ENCODE assay signal across 8 mouse cellular contexts in the genomic region with DNA sequence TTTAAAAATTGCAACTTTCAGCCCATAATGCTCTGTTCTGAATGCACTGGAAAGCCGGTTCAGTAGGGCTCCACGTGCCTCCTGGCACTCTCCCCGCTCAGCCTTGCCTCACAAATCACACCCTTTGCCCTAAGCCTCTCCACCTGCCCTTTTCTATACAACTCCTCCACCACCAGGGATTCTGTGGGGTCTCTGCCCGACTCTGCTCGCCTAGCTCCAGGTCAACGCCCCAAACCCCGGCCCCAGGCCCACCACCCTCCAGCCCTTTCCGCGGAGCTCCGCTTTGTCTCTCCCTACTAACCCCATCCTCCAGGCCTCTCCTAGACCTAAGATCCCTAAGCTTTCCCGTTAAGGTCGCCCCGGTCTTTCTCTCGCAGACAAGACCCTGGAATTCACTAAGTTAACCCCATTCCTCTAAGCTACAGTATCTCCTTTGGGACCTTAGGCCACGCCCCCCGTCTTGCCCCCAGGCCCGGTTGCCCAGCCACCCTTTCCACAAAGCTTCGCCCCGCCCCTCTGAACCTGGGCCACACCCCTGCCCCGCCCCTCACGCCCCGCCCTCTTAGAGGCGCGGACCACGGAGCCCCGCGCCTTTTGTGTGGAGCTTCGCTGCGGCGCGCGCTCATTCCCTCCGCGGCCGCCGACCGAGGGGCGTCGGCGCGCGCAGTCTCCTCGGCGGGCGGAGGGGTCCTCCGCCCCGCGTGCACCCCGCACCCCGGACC. TPM values are rescaled to one million over a fixed set of nuclear protein-coding genes. Genes with fewer than 3 reads are reported as not detected.
A peak's percentile ranks its signal among the peaks of the same experiment; 100 is the strongest.
DNase-seq lines count a peak whose midpoint lies in the region; ATAC-seq and TF ChIP-seq lines count a peak whose summit lies in the region.

A gene (plus strand): TSS at position 601 of the 722 bp plus-strand sequence.

- under 1% methylated on average over 49 of the region's 50 CpGs for WGBS in forebrain, embryonic 12.5 days
- 3% methylated on average over 43 of the region's 50 CpGs for WGBS in heart, embryonic 16.5 days
- 3% methylated on average over 49 of the region's 50 CpGs for WGBS in liver, embryonic 14.5 days (ENCODE audit: insufficient replicate concordance)
- WGBS in neural tube, embryonic 12.5 days, result 1% methylated on average over 49 of the region's 50 CpGs

- peak within 1 kb of the TSS; percentile 93 for H3K27ac ChIP-seq in forebrain, embryonic 12.5 days
- H3K27ac ChIP-seq in heart, embryonic 16.5 days (ENCODE audit: low read length), result peak within 1 kb of the TSS; percentile 83
- no peak within 1 kb of the TSS for H3K27ac ChIP-seq in liver, embryonic 14.5 days
- H3K27ac ChIP-seq in neural tube, embryonic 12.5 days, result peak within 1 kb of the TSS; percentile 89
- peak within 1 kb of the TSS; percentile 75 for H3K27ac ChIP-seq in testis, adult 2 months (ENCODE audit: control insufficient read depth, insufficient read depth, low read depth, low read length)

- no peak for TF ChIP-seq CTCF in liver, embryonic 14.5 days (IDR thresholded peaks at IDR 0.05; ENCODE audit: low read depth)
- TF ChIP-seq CTCF in testis, adult 2 months (IDR thresholded peaks at IDR 0.05; ENCODE audit: control insufficient read depth, insufficient read depth, insufficient replicate concordance, low read depth, low read length), result no peak

- H3K4me3 ChIP-seq in forebrain, embryonic 12.5 days (replicated peaks), result peak within 1 kb of the TSS; percentile 96
- peak within 1 kb of the TSS; percentile 82 for H3K4me3 ChIP-seq in heart, embryonic 16.5 days (ENCODE audit: low read length)
- peak within 1 kb of the TSS; percentile 54 to 75 for H3K4me3 ChIP-seq in liver, embryonic 14.5 days (ENCODE audit: insufficient read depth in 1 of 2, low read depth in 2 of 2, low read length in 2 of 2)
- peak within 1 kb of the TSS; percentile 96 for H3K4me3 ChIP-seq in neural tube, embryonic 12.5 days
- peak within 1 kb of the TSS; percentile 95 for H3K4me3 ChIP-seq in testis, adult 2 months (ENCODE audit: control insufficient read depth, low read depth, low read length)

- DNase-seq in CD8-positive naive resting alpha-beta T cell, adult 2 months (ENCODE audit: low read depth in 2 of 2, low spot score in 2 of 2), result peak; percentile 41 to 54
- peak; percentile 41 for DNase-seq in c-Kit-positive CD71-positive TER-119-positive erythroid progenitor cells, embryonic 14.5 days (ENCODE audit: low spot score)
- peak; percentile 93 to 95 for DNase-seq in kidney, postnatal 25 days
- peak; percentile 23 to 36 (median 28) for DNase-seq in liver, embryonic 14.5 days (ENCODE audit: low read depth in 3 of 3, low spot score in 3 of 3)

- no peak for TF ChIP-seq EP300 in liver, embryonic 14.5 days (IDR thresholded peaks at IDR 0.05; ENCODE audit: low read depth)

- peak; percentile 71 for TF ChIP-seq POLR2A in testis, adult 2 months (IDR thresholded peaks at IDR 0.05; ENCODE audit: control insufficient read depth, low read depth, low read length)

- peaks cover 48% of the 10 kb centered on the region for H3K4me1 ChIP-seq in forebrain, embryonic 12.5 days
- H3K4me1 ChIP-seq in heart, embryonic 16.5 days (ENCODE audit: control insufficient read depth, insufficient read depth, low read length), result peaks cover 38% of the 10 kb centered on the region
- no peaks in the 10 kb centered on the region for H3K4me1 ChIP-seq in liver, embryonic 14.5 days (replicated peaks; ENCODE audit: control insufficient read depth in 2 of 2, insufficient read depth in 2 of 2, low read length in 1 of 2)
- H3K4me1 ChIP-seq in neural tube, embryonic 12.5 days, result peaks cover 33% of the 10 kb centered on the region
- peaks cover 8% of the 10 kb centered on the region for H3K4me1 ChIP-seq in testis, adult 2 months (ENCODE audit: control insufficient read depth, insufficient read depth, low read length)

- no peaks in the 10 kb centered on the region for H3K9me3 ChIP-seq in forebrain, embryonic 12.5 days
- H3K9me3 ChIP-seq in heart, embryonic 16.5 days (replicated peaks; ENCODE audit: control insufficient read depth, low read length), result no peaks in the 10 kb centered on the region
- no peaks in the 10 kb centered on the region for H3K9me3 ChIP-seq in liver, embryonic 14.5 days (ENCODE audit: control insufficient read depth, low read length)
- H3K9me3 ChIP-seq in neural tube, embryonic 12.5 days, result no peaks in the 10 kb centered on the region

- H3K27me3 ChIP-seq in forebrain, embryonic 12.5 days, result no peaks in the 10 kb centered on the region
- H3K27me3 ChIP-seq in heart, embryonic 16.5 days (ENCODE audit: control insufficient read depth, insufficient read depth, low read length), result peaks cover 2% of the 10 kb centered on the region; the same call in 1 of the 2 replicates
- peaks cover 39% of the 10 kb centered on the region for H3K27me3 ChIP-seq in liver, embryonic 14.5 days (ENCODE audit: control insufficient read depth, insufficient read depth, low read length)
- H3K27me3 ChIP-seq in neural tube, embryonic 12.5 days (replicated peaks), result no peaks in the 10 kb centered on the region
- no peaks in the 10 kb centered on the region for H3K27me3 ChIP-seq in testis, adult 2 months (ENCODE audit: control insufficient read depth, insufficient read depth, low read length)

- H3K36me3 ChIP-seq in forebrain, embryonic 12.5 days (replicated peaks), result no peaks in the 10 kb centered on the region
- no peaks in the 10 kb centered on the region for H3K36me3 ChIP-seq in heart, embryonic 16.5 days (ENCODE audit: control insufficient read depth, insufficient read depth)
- H3K36me3 ChIP-seq in liver, embryonic 14.5 days (replicated peaks; ENCODE audit: control insufficient read depth, insufficient read depth, low read depth), result no peaks in the 10 kb centered on the region
- no peaks in the 10 kb centered on the region for H3K36me3 ChIP-seq in neural tube, embryonic 12.5 days
- no peaks in the 10 kb centered on the region for H3K36me3 ChIP-seq in testis, adult 2 months (ENCODE audit: control insufficient read depth, insufficient read depth, low read length)

- H3K9ac ChIP-seq in forebrain, embryonic 12.5 days, result peak within 1 kb of the TSS; percentile 97
- peak within 1 kb of the TSS; percentile 90 for H3K9ac ChIP-seq in heart, embryonic 16.5 days (ENCODE audit: low read length)
- no peak within 1 kb of the TSS for H3K9ac ChIP-seq in liver, embryonic 14.5 days (replicated peaks)
- peak within 1 kb of the TSS; percentile 99 for H3K9ac ChIP-seq in neural tube, embryonic 12.5 days

- ATAC-seq in forebrain, embryonic 12.5 days (ENCODE audit: low FRiP score), result peak; percentile 93
- peak; percentile 93 for ATAC-seq in heart, embryonic 16.5 days (replicated peaks; ENCODE audit: extremely low read depth, insufficient read depth, low FRiP score)
- peak; percentile 81; the same call in 1 of the 2 replicates for ATAC-seq in liver, embryonic 14.5 days (ENCODE audit: insufficient read depth)
- peak; percentile 86 for ATAC-seq in neural tube, embryonic 12.5 days (ENCODE audit: low FRiP score, low read depth)

- peak within 1 kb of the TSS; percentile 70 for H3K4me2 ChIP-seq in forebrain, embryonic 12.5 days
- peak within 1 kb of the TSS; percentile 87 for H3K4me2 ChIP-seq in heart, embryonic 16.5 days (ENCODE audit: low read depth, low read length)
- H3K4me2 ChIP-seq in liver, embryonic 14.5 days (ENCODE audit: low read depth), result peak within 1 kb of the TSS; percentile 59
- peak within 1 kb of the TSS; percentile 69 for H3K4me2 ChIP-seq in neural tube, embryonic 12.5 days (replicated peaks)

RNA-seq across cellular contexts. Expression of the gene that starts here (rescaled TPM):
- polyA plus RNA-seq in forebrain, embryonic 12.5 days (2016; fragmentation: Nextera tagmentation; extraction: Ambion mirVana), result 121 and 124 TPM in 2 replicates
- polyA plus RNA-seq in heart, embryonic 16.5 days (2015; fragmentation: Nextera tagmentation; extraction: Ambion mirVana), result 25.8 and 31.0 TPM in 2 replicates
- 10.3 and 15.9 TPM in 2 replicates for polyA plus RNA-seq in liver, embryonic 14.5 days (2012; rRNA removed)
- polyA plus RNA-seq in liver, embryonic 14.5 days (2014; fragmentation: Nextera tagmentation; extraction: Ambion mirVana), result 7.0 and 7.1 TPM in 2 replicates
- polyA plus RNA-seq in neural tube, embryonic 12.5 days (2016; fragmentation: Nextera tagmentation; extraction: Ambion mirVana), result 151 and 156 TPM in 2 replicates
- polyA plus RNA-seq in testis, adult 2 months (2012; rRNA removed), result 31.3 and 36.4 TPM in 2 replicates

Comparison
In these comparisons a context has a peak if more than half of its experiments do, and no peak if none do; other contexts are left out.
1. DNase-seq: peak in every context shown above with its lines; median percentile 94 in kidney, postnatal 25 days; 48 in CD8-positive naive resting alpha-beta T cell, adult 2 months; 41 in c-Kit-positive CD71-positive TER-119-positive erythroid progenitor cells, embryonic 14.5 days; 28 in liver, embryonic 14.5 days.